Mouse (Mus musculus) liver (tissue): ENCODE data around the gene Fut2.
A peak's percentile ranks its signal among the peaks of the same experiment; 100 is the strongest.

ENCODE experiments used
- DNase-seq: peaks from one replicate; pipeline ENCODE4 v3.0.0-alpha.2; 2020; ENCODE audit warnings: mixed read lengths

Gene Fut2

DNA sequence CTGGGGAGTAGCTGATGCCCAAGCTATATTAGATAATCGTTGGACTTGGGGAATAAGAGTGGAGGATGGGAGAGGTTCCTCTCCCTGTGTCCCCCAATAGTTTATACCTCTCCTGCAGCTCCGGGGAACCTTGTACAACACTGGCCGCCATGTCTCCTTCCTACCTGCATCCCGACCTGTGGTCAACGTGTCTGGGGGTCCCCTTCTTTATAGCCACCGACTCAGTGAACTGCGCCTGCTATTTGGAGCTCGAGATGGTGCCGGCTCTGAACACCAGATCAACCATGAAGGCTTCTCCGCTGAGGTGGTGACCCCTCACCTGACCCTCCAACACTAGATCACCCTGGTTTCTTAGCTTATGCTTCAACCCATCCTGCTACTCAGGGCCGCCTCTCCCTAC, 36.1 kb upstream of the Fut2 start:
- no peak for DNase-seq

DNA sequence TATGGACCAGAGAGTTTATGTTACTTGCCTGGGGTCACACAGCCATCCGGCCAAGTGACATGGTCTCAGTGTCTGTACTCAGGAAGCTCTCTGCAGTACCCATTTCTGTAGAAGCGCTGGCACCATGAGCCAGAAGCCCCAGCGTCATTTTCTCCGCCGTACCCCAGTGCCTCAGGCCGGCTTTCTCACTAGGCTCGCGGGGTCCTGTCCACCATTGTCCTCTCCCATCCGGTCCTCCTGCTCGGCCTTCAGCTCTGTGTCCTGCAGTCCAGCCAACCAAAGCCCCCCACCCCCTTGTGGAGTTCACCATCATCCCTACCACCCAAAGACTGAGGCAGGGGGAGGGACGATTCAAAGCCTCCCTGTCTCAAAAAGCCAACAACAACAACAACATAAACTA, 35.4 kb upstream of the Fut2 start:
- no peak for DNase-seq

DNA sequence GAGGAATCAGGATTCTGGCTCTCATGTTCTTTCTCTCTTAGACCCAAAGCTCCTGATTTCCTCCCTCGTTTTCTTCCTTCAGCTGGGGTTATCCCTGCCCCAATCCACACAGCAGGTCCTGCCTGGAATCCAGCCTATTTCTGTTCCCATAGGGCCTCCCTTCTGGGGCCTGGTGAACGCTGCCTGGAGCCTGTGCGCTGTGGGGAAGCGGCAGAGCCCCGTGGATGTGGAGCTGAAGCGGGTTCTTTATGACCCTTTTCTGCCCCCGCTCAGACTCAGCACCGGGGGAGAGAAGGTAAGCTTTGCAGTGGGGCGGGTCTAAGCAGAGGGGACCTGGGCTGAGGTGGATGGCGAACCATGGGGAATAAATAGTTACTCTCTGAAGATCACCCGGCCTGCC, 34.9 kb upstream of the Fut2 start:
- no peak for DNase-seq

DNA sequence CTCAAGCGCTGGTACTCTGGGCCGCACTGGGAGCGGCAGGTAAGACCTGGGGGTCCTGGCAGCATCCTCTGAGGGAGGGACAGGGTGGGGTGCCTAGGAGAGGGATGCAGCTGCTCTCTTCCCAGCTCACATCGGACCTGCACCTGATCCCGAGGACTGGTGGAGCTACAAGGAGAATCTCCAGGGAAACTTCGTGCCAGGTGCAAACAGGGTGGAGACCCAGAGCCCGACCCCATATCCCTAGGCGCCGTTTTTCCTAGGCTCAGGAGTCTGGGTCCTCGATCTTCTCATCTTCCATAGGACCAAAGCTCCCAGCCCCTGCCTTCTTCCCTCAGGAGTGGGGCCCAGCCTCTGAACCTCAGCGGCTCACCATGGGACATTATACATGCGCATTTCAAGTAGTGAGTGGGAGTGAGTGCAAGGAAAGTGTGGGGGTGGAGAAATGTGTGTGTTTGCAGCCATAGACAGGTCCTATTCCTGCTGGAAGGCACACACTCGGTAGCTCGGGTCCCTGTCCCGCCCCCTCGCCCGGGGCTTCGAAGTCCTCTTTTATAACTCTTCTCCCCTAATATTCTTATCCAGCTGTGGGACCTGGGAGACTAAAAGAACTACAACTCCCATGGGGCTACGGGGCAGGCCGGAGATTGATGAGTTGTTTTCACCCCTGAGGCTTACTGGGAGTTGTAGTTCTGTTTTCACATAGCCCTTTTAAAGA, 34.3 kb upstream of the Fut2 start:
- peak; percentile 47 for DNase-seq

DNA sequence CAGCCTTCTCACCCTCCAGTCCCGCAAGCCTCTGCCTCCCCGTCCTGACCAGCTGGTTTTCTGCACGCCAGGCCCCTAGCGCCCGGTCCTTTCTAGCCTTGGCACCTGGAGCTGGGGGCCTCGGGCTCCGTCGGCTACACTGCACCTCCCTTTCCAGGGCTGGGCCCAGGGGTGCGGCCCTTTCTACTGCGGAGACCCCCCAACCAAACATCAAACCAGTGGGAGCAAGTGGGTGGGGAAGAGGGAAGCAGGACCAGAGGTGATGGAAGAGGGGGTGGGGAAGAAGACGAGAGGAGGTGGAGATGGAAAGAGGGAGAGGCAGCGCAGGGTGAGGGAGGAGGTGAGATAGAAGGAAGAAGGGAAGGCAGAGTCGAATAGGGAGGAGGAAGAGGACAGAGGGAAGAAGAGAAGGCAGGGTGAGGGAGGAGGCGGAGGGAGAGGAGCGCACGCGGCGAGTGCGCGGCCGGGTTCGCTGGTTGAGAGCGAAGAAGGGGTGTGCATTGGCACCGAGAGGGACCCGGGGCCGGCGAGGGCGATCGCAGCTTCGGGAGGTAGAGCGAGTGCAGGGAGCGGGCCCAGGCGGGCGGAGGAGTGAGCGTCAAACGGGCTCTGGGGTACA, 33.4 kb upstream of the Fut2 start, which contains the start of gene Car11:
Car11 (plus strand) TSS at position 321 of the 619 bp plus-strand sequence.
- no peak for DNase-seq

DNA sequence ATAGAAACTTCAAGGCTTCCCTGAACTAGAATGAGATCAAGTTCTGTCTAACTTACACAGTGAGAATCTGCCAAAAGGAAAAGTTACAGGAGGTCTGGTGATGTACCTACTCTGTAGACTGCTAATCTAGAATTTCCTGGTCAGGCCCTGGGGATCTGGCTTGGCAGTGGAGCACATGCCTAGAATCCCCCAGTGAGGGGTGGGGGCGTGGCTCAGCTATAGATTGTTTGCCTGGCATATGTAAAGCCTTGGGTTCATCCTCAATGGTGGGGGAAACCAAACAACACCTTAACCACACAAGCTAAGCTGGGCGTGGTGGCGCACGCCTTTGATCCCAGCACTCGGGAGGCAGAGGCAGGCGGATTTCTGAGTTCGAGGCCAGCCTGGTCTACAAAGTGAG, 31.7 kb upstream of the Fut2 start:
- no peak for DNase-seq

DNA sequence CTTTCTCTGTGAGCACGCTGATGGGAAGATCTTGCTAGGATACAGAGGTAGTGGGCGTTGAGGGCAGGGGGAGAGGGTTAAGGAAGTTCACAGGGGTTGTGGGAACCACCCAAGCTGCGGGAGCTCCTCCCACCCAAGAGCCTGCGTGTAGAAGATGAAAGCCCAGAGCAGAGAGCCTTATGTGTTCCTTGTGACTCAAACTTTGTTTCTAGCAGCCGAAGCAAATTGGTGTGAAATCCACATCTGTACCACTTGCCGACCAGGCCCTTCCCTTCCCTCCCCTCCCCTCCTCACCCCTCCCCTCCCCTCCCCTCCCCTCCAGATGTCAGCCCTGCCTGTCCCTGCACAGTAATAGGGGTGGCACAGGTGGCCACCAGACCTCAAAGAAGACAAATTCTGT, 28.9 kb upstream of the Fut2 start:
- DNase-seq: no peak

DNA sequence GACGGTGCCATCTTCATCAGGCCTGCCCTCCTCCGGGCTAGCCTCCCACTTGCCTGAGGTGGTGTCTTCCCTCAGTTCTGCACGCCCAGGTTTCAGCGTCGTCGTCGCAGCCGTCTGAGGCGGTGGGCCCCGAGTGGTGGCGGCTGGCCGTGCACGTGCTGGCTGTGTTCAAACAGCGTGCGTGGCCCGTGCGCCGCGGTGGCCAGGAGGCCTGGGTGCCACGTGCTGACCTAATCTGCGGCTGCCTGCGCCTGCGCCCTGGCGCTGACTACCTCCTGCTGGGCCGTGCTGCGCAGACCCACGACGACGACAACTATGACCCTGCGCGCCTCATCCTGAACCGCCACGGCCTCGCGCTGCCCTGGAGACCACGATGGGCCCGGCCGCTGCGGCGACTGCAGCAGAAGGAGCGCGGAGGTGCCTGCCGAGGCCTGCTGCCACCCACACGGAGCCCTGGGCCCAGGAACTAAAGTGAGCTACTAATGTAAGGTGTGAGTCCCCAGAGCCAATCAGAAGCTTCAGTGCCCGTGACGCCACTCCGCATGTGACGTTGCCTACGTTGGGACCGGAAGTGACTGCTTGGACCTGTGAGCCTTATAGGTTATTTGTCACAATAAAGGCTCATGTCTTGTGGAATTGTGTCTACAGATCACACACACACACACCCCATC, 27.9 kb upstream of the Fut2 start, which contains the start of gene Sec1:
Sec1 (minus strand) TSS at position 482 of the 671 bp plus-strand sequence.
- no peak for DNase-seq

DNA sequence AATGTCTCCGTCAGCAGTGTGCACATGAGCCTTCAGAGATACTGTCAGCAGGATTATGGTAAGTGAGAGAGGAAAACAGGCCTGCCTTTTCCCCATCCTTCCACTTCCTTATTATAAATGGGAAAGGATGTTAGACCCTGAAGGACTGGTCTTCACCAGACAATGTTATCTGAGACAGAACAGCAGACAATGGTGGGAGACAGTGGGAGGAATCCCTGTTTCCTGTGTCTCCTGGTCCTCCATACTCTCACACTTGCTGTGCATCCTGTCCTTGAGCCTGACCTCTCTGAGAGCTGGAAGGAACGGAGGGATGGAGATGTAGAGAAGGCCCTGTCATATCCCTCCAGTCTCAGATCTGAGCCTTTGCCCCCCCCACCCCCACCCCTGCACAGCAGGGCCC, 26.2 kb upstream of the Fut2 start:
- no peak for DNase-seq

DNA sequence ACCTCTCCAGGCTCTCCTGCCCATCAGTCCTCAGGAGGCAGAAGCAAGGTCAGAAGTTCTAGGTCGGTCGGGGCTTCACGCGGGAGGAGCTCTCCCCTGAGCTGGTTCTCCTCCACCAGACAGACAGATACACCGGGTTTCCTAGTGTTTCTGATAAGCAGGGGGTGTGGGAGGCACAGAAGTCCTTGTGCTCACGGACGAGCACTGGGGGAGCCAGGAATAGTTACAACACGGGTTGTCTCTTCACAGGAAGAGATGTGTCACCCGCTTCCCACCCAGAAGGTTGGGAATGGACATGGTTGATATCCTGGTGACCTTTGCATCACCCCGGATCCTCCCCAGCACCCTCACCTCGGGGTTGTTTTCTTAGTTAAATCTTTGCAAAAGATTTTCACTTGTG, 23.6 kb upstream of the Fut2 start:
- no peak for DNase-seq

DNA sequence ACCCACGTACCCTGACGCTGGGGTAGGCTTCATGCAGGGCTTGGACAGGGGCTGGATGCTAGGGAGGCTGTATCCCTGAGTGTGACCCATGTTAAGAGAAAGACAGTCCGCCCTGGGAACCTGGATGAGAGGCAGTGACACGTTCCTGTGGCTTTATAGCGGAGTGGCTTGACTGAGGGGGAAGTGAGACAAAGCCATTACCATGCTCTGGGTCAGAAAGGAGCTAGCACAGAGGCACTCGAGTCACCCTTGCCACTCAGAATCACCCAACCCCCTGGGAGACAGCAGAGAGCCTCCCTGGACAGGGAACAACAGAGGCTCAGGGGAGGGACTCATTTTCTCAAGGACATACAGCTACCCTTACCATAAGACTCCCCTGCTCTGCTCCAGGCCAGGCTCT, 22.9 kb upstream of the Fut2 start:
- DNase-seq: no peak

DNA sequence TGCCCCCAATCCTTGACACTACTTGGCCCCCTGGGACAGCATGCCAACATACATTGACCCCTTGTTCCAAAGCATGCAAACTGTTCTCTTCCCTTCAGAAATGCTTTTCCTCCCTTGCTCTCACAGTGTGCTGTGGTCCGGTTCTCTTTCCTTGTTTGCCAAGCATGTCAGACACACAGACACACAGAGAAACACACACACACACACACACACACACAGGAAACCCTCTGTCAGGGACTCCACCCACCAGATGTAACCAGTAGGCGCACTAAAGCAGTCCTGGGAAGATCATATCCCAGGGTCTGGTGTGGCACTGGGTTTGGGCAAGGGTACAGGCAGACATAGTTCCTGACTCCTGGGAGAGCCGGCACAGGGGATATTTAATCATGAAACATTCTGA, 20.6 kb upstream of the Fut2 start:
- no peak for DNase-seq

DNA sequence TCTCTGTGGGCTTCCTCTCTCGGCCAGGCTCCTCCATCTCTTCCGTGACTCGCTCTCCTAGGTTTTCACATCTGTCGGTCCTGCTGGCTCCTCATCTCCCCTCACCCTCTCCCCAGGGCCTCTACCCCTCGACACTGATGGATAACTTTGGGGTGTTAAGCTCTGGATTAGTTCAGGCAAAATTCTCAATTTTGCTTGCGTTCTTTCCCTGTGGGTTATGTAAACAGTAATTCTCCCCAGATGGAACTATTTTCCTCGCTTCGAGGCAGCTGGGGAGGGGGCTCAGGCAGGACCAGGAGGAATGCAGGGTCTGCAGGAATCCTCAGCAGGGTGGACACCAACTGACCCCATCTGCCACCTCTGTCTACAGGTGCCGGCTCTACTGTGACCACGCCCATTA, 19.6 kb upstream of the Fut2 start:
- no peak for DNase-seq

DNA sequence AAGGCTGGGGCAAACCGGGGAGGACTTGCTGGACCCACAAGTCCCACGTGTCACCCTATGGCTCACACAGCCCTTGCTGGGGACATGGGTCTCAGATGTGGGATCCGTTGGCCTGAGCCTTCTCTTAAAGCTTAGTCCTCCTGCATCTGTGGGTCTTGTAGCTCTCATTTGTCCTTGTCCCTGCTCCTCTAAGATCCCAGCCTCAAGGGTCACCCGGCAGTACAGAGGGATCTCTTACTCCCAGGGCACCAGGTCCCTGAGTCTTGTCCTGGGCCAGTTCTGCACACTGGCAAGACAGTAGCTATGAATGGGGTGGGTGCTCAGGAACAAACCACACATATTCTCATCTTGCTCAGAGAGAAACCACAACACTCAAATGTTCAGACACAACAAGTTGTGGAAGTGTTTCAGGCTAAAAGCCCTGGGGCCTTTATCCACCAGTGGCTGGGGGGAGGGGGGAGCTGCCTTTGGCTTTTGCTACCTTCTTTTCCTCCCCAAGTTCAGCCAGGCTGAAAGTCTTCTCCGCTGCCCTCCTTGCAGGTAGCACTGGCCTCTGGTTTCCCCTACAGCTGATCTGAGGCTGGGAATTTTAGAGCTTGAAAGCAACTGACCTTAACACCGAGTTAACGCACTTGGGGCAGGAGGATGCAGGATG, 17.3 kb upstream of the Fut2 start, which contains the start of gene Ntn5:
Ntn5 (plus strand) TSS at position 627 of the 655 bp plus-strand sequence.
- no peak for DNase-seq

DNA sequence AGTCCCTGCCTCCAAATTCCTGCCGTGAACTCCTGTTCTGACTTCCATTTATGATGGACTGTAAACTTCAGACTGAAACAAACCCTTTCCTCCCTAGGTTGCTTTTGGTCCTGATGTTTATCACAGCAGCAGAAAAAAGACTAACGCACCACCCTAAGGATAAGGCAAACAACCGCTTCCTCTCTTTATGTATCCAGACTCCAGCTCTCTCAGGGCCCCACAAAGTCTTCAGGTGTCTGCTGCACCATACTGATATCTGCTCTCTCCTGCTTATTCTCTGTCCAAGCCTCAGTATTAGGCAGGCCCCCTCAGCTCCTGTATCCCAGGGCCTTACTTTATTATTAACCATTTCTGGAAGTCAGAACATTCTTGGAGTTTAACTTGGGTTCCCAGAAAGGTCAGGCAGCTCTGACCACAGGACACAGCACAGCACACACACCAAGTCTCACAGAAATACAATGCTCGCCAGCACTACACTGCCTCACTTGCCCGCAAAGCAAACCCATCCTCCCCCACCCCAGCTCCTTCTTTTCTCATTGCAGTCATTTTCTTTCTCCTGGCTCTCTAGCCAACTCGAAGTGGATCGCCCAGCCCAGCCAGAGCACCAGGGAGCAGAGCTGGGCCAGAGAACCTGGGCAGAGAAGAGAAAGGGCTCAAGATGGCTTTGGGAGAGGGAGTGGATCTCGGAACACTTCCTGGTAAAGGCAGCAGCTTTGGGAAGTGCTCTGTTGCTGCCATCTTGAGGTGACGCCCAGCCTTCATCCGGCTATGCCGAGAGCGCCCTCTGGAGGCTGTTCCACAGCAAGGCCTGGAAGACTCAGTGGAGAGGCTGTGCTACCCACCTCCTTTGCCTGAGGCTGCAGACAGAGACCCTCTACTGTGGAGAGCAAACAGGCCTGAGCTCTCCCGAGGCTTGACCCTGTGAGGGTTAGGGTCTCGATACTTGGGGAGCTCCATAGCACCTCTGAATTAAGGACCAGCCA, 16.2 kb upstream of the Fut2 start:
- peak; percentile 88 for DNase-seq

DNA sequence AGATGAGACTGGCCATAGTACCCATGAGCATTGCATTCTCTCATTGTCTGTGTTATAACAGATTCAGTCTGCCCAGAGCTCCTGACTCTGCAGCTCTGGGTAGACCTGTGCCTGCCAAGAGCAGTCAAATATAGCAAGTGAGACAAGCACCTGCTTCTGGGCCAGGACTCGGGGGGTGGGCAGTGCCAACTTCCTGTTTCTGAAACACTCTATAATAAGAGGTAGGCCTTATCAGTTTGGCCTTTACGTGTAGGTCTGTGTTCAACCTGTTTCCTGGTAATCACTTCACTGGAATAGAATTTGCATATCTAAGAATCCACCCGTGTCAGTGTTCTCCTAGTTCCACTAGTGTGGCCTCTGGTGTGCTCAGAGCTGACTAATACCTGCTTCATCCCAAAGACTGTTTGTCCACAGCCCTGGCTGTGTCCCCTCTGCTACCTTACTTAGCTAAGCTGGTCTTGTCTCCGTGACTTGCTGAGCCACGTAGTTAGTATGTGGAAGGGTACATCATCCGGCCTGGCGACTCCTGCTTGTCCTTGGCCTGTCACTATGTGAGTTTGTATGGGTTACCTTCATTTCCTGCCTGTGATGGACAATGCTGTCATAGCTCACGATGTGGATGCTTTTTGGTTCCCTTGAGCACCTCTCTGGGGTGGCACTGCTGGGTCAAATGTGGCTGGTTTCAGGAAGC, 15.0 kb upstream of the Fut2 start:
- DNase-seq: no peak

DNA sequence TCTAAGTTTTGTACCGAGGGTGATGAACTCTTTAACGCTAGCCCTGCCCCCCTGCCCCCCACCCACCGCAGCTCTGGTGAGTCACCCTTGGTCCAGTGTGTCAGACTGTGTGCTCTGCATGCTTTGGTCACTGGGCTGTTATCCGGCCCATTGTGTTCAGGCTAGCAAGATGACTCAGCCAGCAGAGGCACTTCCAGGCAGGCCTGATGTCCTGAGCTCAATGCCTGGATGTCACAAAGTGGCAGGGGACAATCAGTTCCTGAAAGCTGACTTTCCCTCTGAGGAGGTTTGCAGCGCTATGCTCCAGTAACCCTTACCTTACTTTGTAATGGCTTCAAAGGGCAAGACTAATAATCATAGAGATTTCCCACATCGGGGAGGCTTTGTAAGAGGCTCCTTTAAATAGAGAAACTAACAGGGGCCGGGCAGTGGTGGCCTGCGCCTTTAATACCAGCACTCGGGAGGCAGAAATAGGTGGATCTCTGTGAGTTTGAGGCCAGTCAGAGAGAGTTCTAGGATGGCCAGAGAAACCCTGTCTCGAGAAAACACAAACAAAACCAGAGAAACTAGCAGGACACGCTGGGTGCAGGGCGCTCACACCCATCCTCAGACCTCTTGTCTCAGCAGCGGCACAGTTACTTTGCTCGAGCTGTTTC, 13.9 kb upstream of the Fut2 start:
- DNase-seq: no peak

DNA sequence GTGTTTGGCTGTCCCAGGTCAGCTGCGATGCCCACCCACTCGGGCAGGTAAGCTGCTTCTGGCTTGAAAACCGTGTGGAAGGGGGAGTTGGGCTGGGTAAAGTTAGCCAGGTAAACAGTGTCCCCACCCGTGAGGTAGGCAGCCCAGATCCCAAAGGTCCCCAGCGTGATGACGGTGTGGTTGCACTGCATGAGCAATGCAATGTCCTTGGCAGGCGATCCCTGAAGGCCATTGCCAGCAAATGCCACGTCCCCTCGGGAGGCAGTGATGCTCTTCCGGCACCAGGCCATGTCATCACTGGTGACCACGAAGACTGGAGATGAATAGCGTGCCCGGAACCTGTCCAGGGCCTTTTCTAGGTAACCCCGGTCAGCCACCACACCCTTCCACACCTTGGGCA, 12.3 kb upstream of the Fut2 start:
- no peak for DNase-seq

DNA sequence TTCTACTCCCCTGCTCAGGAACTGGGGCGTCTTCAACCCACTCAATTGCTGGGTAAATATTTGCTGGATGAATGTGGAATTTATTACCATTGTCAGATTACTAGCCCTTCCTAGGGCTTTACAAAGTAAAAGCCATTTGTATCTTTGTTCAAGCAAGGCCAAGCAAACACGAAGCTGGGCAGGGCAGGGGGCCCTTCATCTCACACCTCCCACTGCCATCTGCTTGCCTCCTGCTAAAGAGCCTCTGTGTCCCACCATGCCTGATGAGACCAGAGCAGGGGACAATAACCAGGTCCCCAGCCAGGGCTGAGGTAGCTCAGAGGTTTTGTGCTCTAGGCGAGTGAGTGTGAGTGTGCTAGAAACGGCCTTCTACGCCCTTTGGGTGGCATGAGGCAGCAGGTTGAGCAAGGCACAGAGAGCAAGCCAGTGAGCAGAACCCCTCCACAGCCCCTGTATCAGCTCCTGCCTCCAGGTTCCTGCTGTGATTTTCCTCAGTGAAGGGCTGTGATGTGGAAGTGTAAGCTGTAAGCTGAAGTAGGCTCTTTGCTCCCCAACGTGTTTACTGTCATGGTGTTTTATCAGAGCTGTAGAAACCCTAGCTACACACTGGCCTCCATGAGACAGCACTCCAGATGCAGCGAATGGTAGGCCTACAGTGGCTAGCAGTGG, 11.6 kb upstream of the Fut2 start:
- no peak for DNase-seq

DNA sequence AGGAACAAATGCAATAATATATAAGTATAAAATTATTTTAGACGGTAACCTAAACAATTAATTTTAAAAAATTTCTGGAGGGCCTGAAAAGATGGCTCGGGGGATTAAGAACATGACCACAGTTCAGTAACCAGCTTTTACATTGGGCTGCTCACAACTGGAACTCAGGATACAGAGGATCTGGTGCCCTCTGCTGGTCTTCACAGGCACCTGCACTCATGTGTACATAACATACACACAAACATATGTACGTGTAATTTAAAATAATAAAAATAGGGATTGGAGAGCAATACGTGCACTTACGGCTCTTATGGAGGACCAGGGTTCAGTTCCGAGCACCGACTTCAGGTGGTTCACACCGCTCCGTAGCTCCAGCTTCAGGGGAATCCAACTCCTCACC, 2.7 kb upstream of the Fut2 start:
- no peak for DNase-seq

DNA sequence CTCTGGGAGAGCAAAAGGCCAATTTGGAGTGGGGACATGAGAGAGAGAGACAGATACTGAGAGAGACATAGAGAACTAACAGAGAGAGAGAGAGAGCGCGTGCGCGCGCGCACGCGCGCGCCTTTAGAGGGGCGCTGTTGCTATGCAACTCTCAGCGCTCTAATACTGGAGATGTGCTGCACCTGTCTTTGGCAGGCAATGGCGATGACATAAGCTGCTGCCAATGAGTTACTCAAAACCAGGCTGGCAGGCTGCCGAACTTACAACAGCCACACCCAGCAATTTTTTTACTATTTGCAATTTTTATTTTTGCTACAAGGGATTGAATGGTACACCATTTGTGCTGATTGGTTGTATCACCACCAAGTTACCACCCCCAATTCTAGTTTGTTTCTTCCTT, 1.6 kb upstream of the Fut2 start:
- no peak for DNase-seq
